Mouse (Mus musculus): ENCODE results near the gene Sv2b.

- TF ChIP-seq POLR2A (IDR thresholded peaks at IDR 0.05; ENCODE audit: control insufficient read depth, low read depth, low read length) (no peak), CTCF (IDR thresholded peaks at IDR 0.05; ENCODE audit: control insufficient read depth, insufficient read depth, insufficient replicate concordance, low read depth, low read length) (peak; percentile 5; the same call in 1 of the 2 replicates)
Measured at GRCm38 (mm10) chr7:75110689-75111088, 198.4 kb downstream of the Sv2b start.
